ENCODE assay signal across 20 mouse cellular contexts in genomic region chr1:91880156-91880555, GRCm38 (mm10).
A peak's percentile ranks its signal among the peaks of the same experiment; 100 is the strongest.
DNase-seq lines count a peak whose midpoint lies in the region; ATAC-seq lines count a peak whose summit lies in the region.
"Had no signal": no experiment of that assay in that cellular context is flagged by ENCODE, and none has a peak within 500 bp of the region (broad histone marks: within the 10 kb centered on the region; RNA-seq: fewer than 3 reads in every experiment).

No protein-coding gene starts in this region.

- H3K9me3 ChIP-seq in heart, embryonic 11.5 days (replicated peaks; ENCODE audit: control insufficient read depth, low read length) = no peaks in the 10 kb centered on the region
- H3K9me3 ChIP-seq: forebrain, embryonic 12.5 days; liver, embryonic 13.5 days had no signal

- peak; percentile 30 for DNase-seq in adrenal gland, postnatal 10 days
- no peak for DNase-seq in adrenal gland, adult 8-10 months
- DNase-seq in brain, adult 2 months (ENCODE audit: low read depth, low spot score) = peak; percentile 89
- peak; percentile 70 for DNase-seq in layer of hippocampus, adult 9-11 months
- DNase-seq in right cerebral cortex, adult 2 months (ENCODE audit: low spot score in 2 of 2) = peak; percentile 84 to 87
- DNase-seq in thymus, postnatal 36 days = no peak
- DNase-seq: cerebellum, adult 9-10 months; embryo, embryonic 11 days; heart, adult 11 months; heart, postnatal 4 days; kidney, adult 9 months; liver, embryonic 13.5 days; thymus, postnatal 25 days had no signal

- H3K9ac ChIP-seq in heart, embryonic 11.5 days (ENCODE audit: low read depth, low read length) = no peak overlapping the region
- H3K9ac ChIP-seq: forebrain, embryonic 12.5 days; limb, embryonic 12.5 days; liver, embryonic 13.5 days; midbrain, embryonic 12.5 days had no signal

- no peak overlapping the region for H3K4me3 ChIP-seq in heart, embryonic 11.5 days (ENCODE audit: low read depth, low read length)
- H3K4me3 ChIP-seq: forebrain, embryonic 12.5 days; limb, embryonic 12.5 days; liver, embryonic 13.5 days; midbrain, embryonic 12.5 days had no signal

- H3K4me2 ChIP-seq in heart, embryonic 11.5 days = no peak overlapping the region
- H3K4me2 ChIP-seq: forebrain, embryonic 12.5 days; limb, embryonic 12.5 days; liver, embryonic 13.5 days; midbrain, embryonic 12.5 days had no signal

- WGBS in heart, embryonic 11.5 days (ENCODE audit: insufficient replicate concordance) = 78% methylated on average over 12 of the region's 12 CpGs

- H3K27ac ChIP-seq in heart, embryonic 11.5 days (ENCODE audit: low read depth, low read length) = no peak overlapping the region
- H3K27ac ChIP-seq: forebrain, embryonic 12.5 days; limb, embryonic 12.5 days; liver, embryonic 13.5 days; midbrain, embryonic 12.5 days; stomach, postnatal 0 days had no signal

- peaks cover 4% of the 10 kb centered on the region; the same call in 1 of the 2 replicates for H3K4me1 ChIP-seq in heart, embryonic 11.5 days (ENCODE audit: control insufficient read depth, insufficient read depth, low read length)
- H3K4me1 ChIP-seq: forebrain, embryonic 12.5 days; limb, embryonic 12.5 days; liver, embryonic 13.5 days; midbrain, embryonic 12.5 days had no signal

- no peaks in the 10 kb centered on the region for H3K27me3 ChIP-seq in heart, embryonic 11.5 days (ENCODE audit: control insufficient read depth, insufficient read depth, low read length)
- H3K27me3 ChIP-seq: forebrain, embryonic 12.5 days; limb, embryonic 12.5 days; liver, embryonic 13.5 days; midbrain, embryonic 12.5 days had no signal

- no peaks in the 10 kb centered on the region for H3K36me3 ChIP-seq in heart, embryonic 11.5 days (ENCODE audit: control insufficient read depth, insufficient read depth, low read length)
- H3K36me3 ChIP-seq: forebrain, embryonic 12.5 days; limb, embryonic 12.5 days; liver, embryonic 13.5 days; midbrain, embryonic 12.5 days had no signal

- ATAC-seq in heart, embryonic 11.5 days (replicated peaks; ENCODE audit: insufficient number of reproducible peaks, low FRiP score, low TSS enrichment) = no peak
- ATAC-seq in granulocyte monocyte progenitor cell, adult 5-6 weeks (replicated peaks; ENCODE audit: poor library complexity, severe bottlenecking) = no peak
- ATAC-seq: inflammation-experienced regulatory T-cells, adult 6 months had no signal

Comparison
In these comparisons a context has a peak if more than half of its experiments do, and no peak if none do; other contexts are left out.
1. DNase-seq: peak in adrenal gland, postnatal 10 days (single experiment), brain, adult 2 months (single experiment), layer of hippocampus, adult 9-11 months (single experiment) and right cerebral cortex, adult 2 months (2 of 2); none in adrenal gland, adult 8-10 months (single experiment) and thymus, postnatal 36 days (0 of 2).